Mouse (Mus musculus): ENCODE measurements at regions not wholly inside any gene's neighbourhood (a gene's known extent, or its start where the extent isn't known, plus 50 kb on each side); places are given as distances from the start of the nearest gene placed in this dataset.

GRCm38 (mm10) chr1:104578123-104578522 lies 190.2 kb upstream of the Cdh20 start:
- no peaks in the 10 kb centered on the region for H3K9me3 ChIP-seq
- H3K36me3 ChIP-seq (replicated peaks) = no peaks in the 10 kb centered on the region
- WGBS = 87% methylated on average over 2 of the region's 2 CpGs
- H3K4me1 ChIP-seq = peaks cover 4% of the 10 kb centered on the region; the same call in 1 of the 2 replicates
- H3K27me3 ChIP-seq (ENCODE audit: poor library complexity, severe bottlenecking) = no peaks in the 10 kb centered on the region
- H3K27ac ChIP-seq = no peak overlapping the region
- H3K4me3 ChIP-seq = no peak overlapping the region
- no peak for DNase-seq (ENCODE audit: extremely low spot score, low spot score)

GRCm38 (mm10) chr1:104584123-104584522 lies 184.2 kb upstream of the Cdh20 start:
- Histone ChIP-seq H3K36me3 (replicated peaks) (no peaks in the 10 kb centered on the region), H3K4me1 (peaks cover 4% of the 10 kb centered on the region), H3K4me3 (no peak overlapping the region), H3K27ac (no peak overlapping the region), H3K9me3 (no peaks in the 10 kb centered on the region), H3K27me3 (ENCODE audit: poor library complexity, severe bottlenecking) (no peaks in the 10 kb centered on the region)
- DNase-seq (ENCODE audit: extremely low spot score, low spot score) = no peak
- 98% methylated on average over 3 of the region's 3 CpGs for WGBS

DNA sequence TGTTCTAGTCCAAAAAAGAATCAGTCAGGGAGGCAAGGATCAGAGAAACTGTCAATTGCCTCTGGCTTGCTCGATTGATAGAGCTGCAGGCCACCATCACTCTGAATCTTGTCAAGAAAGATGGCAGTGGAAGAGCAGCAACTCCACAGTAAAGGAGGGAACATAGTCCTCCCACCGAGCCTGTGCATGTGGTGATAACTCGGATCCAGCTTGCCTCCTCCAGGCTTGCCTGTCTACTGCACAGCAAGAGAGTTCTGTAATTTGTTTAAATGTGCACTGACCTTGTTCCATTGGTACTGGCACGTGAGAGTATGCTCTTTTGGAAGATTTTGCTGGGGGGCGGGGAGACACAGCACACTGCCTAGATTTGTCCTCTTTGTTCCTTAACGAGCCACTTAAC lies 181.3 kb upstream of the Cdh20 start:
- Histone ChIP-seq H3K4me3 (no peak overlapping the region), H3K36me3 (replicated peaks) (no peaks in the 10 kb centered on the region), H3K4me1 (peaks cover 4% of the 10 kb centered on the region), H3K27me3 (ENCODE audit: poor library complexity, severe bottlenecking) (no peaks in the 10 kb centered on the region), H3K9me3 (no peaks in the 10 kb centered on the region), H3K27ac (no peak overlapping the region)
- WGBS = 61% methylated on average over 6 of the region's 6 CpGs
- no peak for DNase-seq (ENCODE audit: extremely low spot score, low spot score)

DNA sequence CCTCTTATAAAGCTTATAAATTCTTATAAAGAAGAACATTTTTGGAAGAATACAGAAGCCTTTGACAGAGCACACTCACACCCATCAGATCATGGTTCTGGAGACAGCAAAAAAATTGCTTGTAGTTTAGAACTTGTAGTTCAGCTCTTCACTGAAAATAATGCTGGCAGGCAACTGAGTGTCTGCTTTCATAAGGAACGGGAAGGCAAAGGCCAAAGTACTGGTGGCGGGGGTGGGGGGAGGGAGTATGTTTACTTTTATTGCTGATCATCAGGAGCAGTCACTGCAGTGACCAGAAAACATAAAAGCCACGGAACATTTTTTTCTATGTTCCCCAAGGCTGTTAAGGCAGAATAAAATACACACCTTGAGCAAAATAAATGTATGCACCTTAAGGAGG lies 163.0 kb upstream of the Cdh20 start:
- no peak for DNase-seq (ENCODE audit: extremely low spot score, low spot score)
- Histone ChIP-seq H3K4me3 (no peak overlapping the region), H3K27ac (no peak overlapping the region), H3K9me3 (no peaks in the 10 kb centered on the region), H3K36me3 (replicated peaks) (no peaks in the 10 kb centered on the region), H3K4me1 (no peaks in the 10 kb centered on the region), H3K27me3 (ENCODE audit: poor library complexity, severe bottlenecking) (no peaks in the 10 kb centered on the region)
- WGBS = 87% methylated on average over 3 of the region's 3 CpGs

- no peaks in the 10 kb centered on the region for H3K36me3 ChIP-seq (replicated peaks)
- 41% methylated on average over 6 of the region's 6 CpGs for WGBS
- H3K27me3 ChIP-seq (ENCODE audit: poor library complexity, severe bottlenecking) = no peaks in the 10 kb centered on the region
- H3K9me3 ChIP-seq = no peaks in the 10 kb centered on the region
- no peak overlapping the region for H3K4me3 ChIP-seq
- DNase-seq (ENCODE audit: extremely low spot score, low spot score) = no peak
- no peaks in the 10 kb centered on the region for H3K4me1 ChIP-seq
- no peak overlapping the region for H3K27ac ChIP-seq
Measured at GRCm38 (mm10) chr1:104609409-104609808, 158.9 kb upstream of the Cdh20 start.

DNA sequence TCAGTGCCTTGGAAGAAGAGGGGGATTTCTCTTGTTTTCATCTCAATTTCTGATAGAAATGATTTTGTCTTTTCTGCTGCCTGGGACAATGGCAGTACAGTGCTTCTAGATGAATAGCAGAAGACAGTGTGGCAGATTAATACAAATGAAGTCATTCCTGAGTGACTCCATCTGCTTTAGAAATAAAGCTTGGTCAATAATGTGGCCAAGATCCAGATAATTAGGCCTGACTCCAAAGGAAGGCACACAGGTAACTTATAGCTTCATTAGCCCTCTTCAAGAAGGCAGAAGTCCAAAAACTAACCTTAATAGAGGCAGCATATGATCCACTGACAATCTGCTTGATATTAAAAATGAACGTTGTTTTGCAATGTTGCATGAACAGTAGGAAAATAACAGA lies 151.0 kb upstream of the Cdh20 start:
- H3K9me3 ChIP-seq = no peaks in the 10 kb centered on the region
- no peak for DNase-seq (ENCODE audit: extremely low spot score, low spot score)
- no peaks in the 10 kb centered on the region for H3K4me1 ChIP-seq
- no peaks in the 10 kb centered on the region for H3K27me3 ChIP-seq (ENCODE audit: poor library complexity, severe bottlenecking)
- H3K27ac ChIP-seq = no peak overlapping the region
- H3K4me3 ChIP-seq = no peak overlapping the region
- no peaks in the 10 kb centered on the region for H3K36me3 ChIP-seq (replicated peaks)
- 86% methylated on average over 1 of the region's 1 CpGs for WGBS

GRCm38 (mm10) chr1:104619805-104620375 lies 148.4 kb upstream of the Cdh20 start:
- Histone ChIP-seq H3K4me3 (no peak overlapping the region), H3K4me1 (no peaks in the 10 kb centered on the region), H3K27ac (no peak overlapping the region), H3K36me3 (replicated peaks) (no peaks in the 10 kb centered on the region), H3K27me3 (ENCODE audit: poor library complexity, severe bottlenecking) (no peaks in the 10 kb centered on the region), H3K9me3 (no peaks in the 10 kb centered on the region)
- WGBS = 73% methylated on average over 2 of the region's 2 CpGs
- no peak for DNase-seq (ENCODE audit: extremely low spot score, low spot score)

GRCm38 (mm10) chr1:104625528-104625927 lies 142.8 kb upstream of the Cdh20 start:
- no peak for DNase-seq (ENCODE audit: extremely low spot score, low spot score)
- H3K9me3 ChIP-seq = no peaks in the 10 kb centered on the region
- no peaks in the 10 kb centered on the region for H3K4me1 ChIP-seq
- H3K27me3 ChIP-seq (ENCODE audit: poor library complexity, severe bottlenecking) = no peaks in the 10 kb centered on the region
- no peak overlapping the region for H3K4me3 ChIP-seq
- 78% methylated on average over 2 of the region's 2 CpGs for WGBS
- no peaks in the 10 kb centered on the region for H3K36me3 ChIP-seq (replicated peaks)
- H3K27ac ChIP-seq = no peak overlapping the region

DNA sequence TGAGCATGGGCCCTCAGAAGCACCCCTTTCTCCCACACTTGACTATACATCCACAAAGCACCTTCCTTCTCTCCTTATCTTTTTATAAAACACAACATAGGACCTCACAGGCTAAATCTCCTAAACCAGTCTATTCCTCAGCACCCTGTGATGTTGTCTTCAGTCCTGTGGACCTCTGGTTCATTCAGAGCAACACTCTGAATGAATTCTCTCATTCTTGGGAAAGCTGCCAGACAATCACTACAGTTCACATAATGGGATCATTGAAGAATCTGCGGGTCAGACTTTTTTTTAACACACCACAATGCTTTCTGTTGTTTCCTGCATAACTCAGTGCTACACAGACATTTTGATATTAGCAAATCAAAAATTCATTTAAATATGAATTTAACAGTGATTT lies 115.9 kb upstream of the Cdh20 start:
- WGBS = 61% methylated on average over 1 of the region's 1 CpGs

More for the DNA sequence above, 115.9 kb upstream of the Cdh20 start:
- no peak for DNase-seq (ENCODE audit: extremely low spot score, low spot score)
- peaks cover 12% of the 10 kb centered on the region; the same call in 1 of the 2 replicates for H3K4me1 ChIP-seq
- H3K4me3 ChIP-seq = no peak overlapping the region
- no peaks in the 10 kb centered on the region for H3K9me3 ChIP-seq
- H3K27ac ChIP-seq = peak overlapping the region; percentile 8; the same call in 1 of the 2 replicates
- no peaks in the 10 kb centered on the region for H3K27me3 ChIP-seq (ENCODE audit: poor library complexity, severe bottlenecking)
- H3K36me3 ChIP-seq (replicated peaks) = no peaks in the 10 kb centered on the region

Measured in forebrain, embryonic 10.5 days (tissue).